14 mouse cellular contexts compared by ENCODE assay signal in genomic region chr19:5048138-5049056, GRCm38 (mm10). TPM values are rescaled to one million over a fixed set of nuclear protein-coding genes. Genes with fewer than 3 reads are reported as not detected.
DNase-seq lines count a peak whose midpoint lies in the region; TF ChIP-seq lines count a peak whose summit lies in the region.
"Had no signal": no experiment of that assay in that cellular context is flagged by ENCODE, and none has a peak within 500 bp of the region (broad histone marks: within the 10 kb centered on the region; RNA-seq: fewer than 3 reads in every experiment).

No protein-coding gene starts in this region.

- peaks cover 13% of the 10 kb centered on the region for H3K4me1 ChIP-seq in cortical plate, adult 2 months (ENCODE audit: control insufficient read depth, insufficient read depth, low read length)
- no peaks in the 10 kb centered on the region for H3K4me1 ChIP-seq in thymus, adult 2 months (replicated peaks; ENCODE audit: control insufficient read depth, insufficient read depth, low read length)

- H3K36me3 ChIP-seq in thymus, adult 2 months (ENCODE audit: control insufficient read depth, insufficient read depth, low read length): peaks cover 13% of the 10 kb centered on the region

- H3K27me3 ChIP-seq in thymus, adult 2 months (ENCODE audit: control insufficient read depth, insufficient read depth, low read length): no peaks in the 10 kb centered on the region; the same call in 1 of the 2 replicates

- peak overlapping the region; percentile 33 for H3K4me3 ChIP-seq in left cerebral cortex, adult 2 months
- peak overlapping the region; percentile 36 for H3K4me3 ChIP-seq in cortical plate, adult 2 months (ENCODE audit: insufficient read depth, low read length)
- H3K4me3 ChIP-seq in thymus, adult 2 months (ENCODE audit: control insufficient read depth, insufficient read depth, low read length): no peak overlapping the region
- H3K4me3 ChIP-seq: limb, embryonic 12.5 days; neural tube, embryonic 13.5 days had no signal

- intact Hi-C loops in left cerebral cortex, adult 2 months (cut with DNase I): no loop called here
- intact Hi-C loops in left cerebral cortex, postnatal 4 days (cut with DNase I): no loop called here
- intact Hi-C loops in left cerebral cortex, postnatal 36 days (cut with DNase I): no loop called here

- DNase-seq in cerebellum, adult 8-10 months: peak; percentile 27
- no peak for DNase-seq in cerebellum, adult 18-20 months
- DNase-seq in left cerebral cortex, adult 2 months (ENCODE audit: extremely low spot score in 1 of 2, low spot score in 2 of 2): peak in 1 of 2 experiments; percentile 77
- no peak for DNase-seq in left cerebral cortex, postnatal 4 days
- DNase-seq in left cerebral cortex, postnatal 36 days (ENCODE audit: low spot score in 2 of 2): peak; percentile 80 to 85
- DNase-seq in thymus, adult 2 months: no peak
- DNase-seq in spleen, postnatal 14 days (ENCODE audit: low spot score in 2 of 2): no peak
- DNase-seq: adrenal gland, adult 8-10 months; retina, postnatal 1 day; thymus, postnatal 14 days had no signal

- peak overlapping the region; percentile 96 for H3K27ac ChIP-seq in left cerebral cortex, adult 2 months
- H3K27ac ChIP-seq in cortical plate, adult 2 months (ENCODE audit: insufficient read depth, low read length): peak overlapping the region; percentile 96
- H3K27ac ChIP-seq in thymus, adult 2 months (ENCODE audit: control insufficient read depth, insufficient read depth, low read length): no peak overlapping the region
- H3K27ac ChIP-seq: hindbrain, embryonic 10.5 days; limb, embryonic 12.5 days; neural tube, embryonic 13.5 days had no signal

- TF ChIP-seq CTCF in left cerebral cortex, adult 2 months (IDR thresholded peaks at IDR 0.05): peak; percentile 49
- peak; percentile 33; the same call in 1 of the 2 replicates for TF ChIP-seq CTCF in cortical plate, adult 2 months (IDR thresholded peaks at IDR 0.05; ENCODE audit: extremely low read depth, insufficient read depth, low read length)
- TF ChIP-seq CTCF in thymus, adult 2 months (IDR thresholded peaks at IDR 0.05; ENCODE audit: borderline replicate concordance, control insufficient read depth, extremely low read depth, insufficient read depth, low read length, poor library complexity): no peak

- peak; percentile 50 for TF ChIP-seq POLR2A in cortical plate, adult 2 months (IDR thresholded peaks at IDR 0.05; ENCODE audit: extremely low read depth, insufficient read depth, low read length)
- no peak for TF ChIP-seq POLR2A in thymus, adult 2 months (IDR thresholded peaks at IDR 0.05; ENCODE audit: control insufficient read depth, extremely low read depth, insufficient read depth, low read length, poor library complexity)

- WGBS in thymus, adult 2 months: 95% methylated on average over 14 of the region's 14 CpGs

RNA-seq across cellular contexts. Expression of gene Rin1, which starts 1.9 kb away (rescaled TPM):
- 10 to 100 TPM; 94.6 to 95.9 TPM for total RNA-seq in left cerebral cortex, adult 2 months (2021)
- total RNA-seq in left cerebral cortex, postnatal 4 days (2021): 1 to 10 TPM; 3.9 to 7.1 TPM
- polyA plus RNA-seq in cortical plate, adult 2 months (2012; rRNA removed): 68.7 and 69.0 TPM in 2 replicates
- 10 to 100 TPM; 70.3 to 88.1 TPM for total RNA-seq in left cerebral cortex, postnatal 36 days (2021)
- 7.1 and 8.8 TPM in 2 replicates for polyA plus RNA-seq in thymus, adult 2 months (2012; rRNA removed)

RNA-seq across cellular contexts. Expression of gene Brms1, which starts 7.2 kb away (rescaled TPM):
- total RNA-seq in left cerebral cortex, adult 2 months (2021): 10 to 100 TPM; 26.9 to 28.8 TPM
- total RNA-seq in left cerebral cortex, postnatal 4 days (2021): 10 to 100 TPM; 14.5 to 15.5 TPM
- polyA plus RNA-seq in cortical plate, adult 2 months (2012; rRNA removed): 29.1 and 34.8 TPM in 2 replicates
- 10 to 100 TPM; 22.7 to 25.6 TPM for total RNA-seq in left cerebral cortex, postnatal 36 days (2021)
- 54.2 and 61.4 TPM in 2 replicates for polyA plus RNA-seq in thymus, adult 2 months (2012; rRNA removed)

RNA-seq across cellular contexts. Expression of gene AC124502.3, which starts 9.7 kb away (rescaled TPM):
- 1 to 10 TPM; 4.9 to 5.8 TPM for total RNA-seq in left cerebral cortex, adult 2 months (2021)
- total RNA-seq in left cerebral cortex, postnatal 4 days (2021): 1 to 10 TPM; 5.3 to 5.5 TPM
- polyA plus RNA-seq in cortical plate, adult 2 months (2012; rRNA removed): 4.8 and 6.8 TPM in 2 replicates
- 1 to 10 TPM; 4.6 to 6.1 TPM for total RNA-seq in left cerebral cortex, postnatal 36 days (2021)
- polyA plus RNA-seq in thymus, adult 2 months (2012; rRNA removed): 1.1 and 1.4 TPM in 2 replicates

RNA-seq across cellular contexts. Expression of gene B4gat1, which starts 9.8 kb away (rescaled TPM):
- total RNA-seq in left cerebral cortex, adult 2 months (2021): 100 to 1,000 TPM; 109 to 131 TPM
- total RNA-seq in left cerebral cortex, postnatal 4 days (2021): 10 to 100 TPM; 64.1 to 76.4 TPM
- polyA plus RNA-seq in cortical plate, adult 2 months (2012; rRNA removed): 106 and 111 TPM in 2 replicates
- total RNA-seq in left cerebral cortex, postnatal 36 days (2021): 100 to 1,000 TPM; 118 to 135 TPM
- 23.8 and 25.1 TPM in 2 replicates for polyA plus RNA-seq in thymus, adult 2 months (2012; rRNA removed)

RNA-seq across cellular contexts. Expression of gene Cd248, which starts 19.5 kb away (rescaled TPM):
- total RNA-seq in left cerebral cortex, adult 2 months (2021): 1 to 10 TPM; 4.3 to 5.4 TPM
- total RNA-seq in left cerebral cortex, postnatal 4 days (2021): 10 to 100 TPM; 14.2 TPM
- 5.8 and 6.3 TPM in 2 replicates for polyA plus RNA-seq in cortical plate, adult 2 months (2012; rRNA removed)
- total RNA-seq in left cerebral cortex, postnatal 36 days (2021): 1 to 10 TPM; 4.6 to 5.1 TPM
- 5.9 and 7.7 TPM in 2 replicates for polyA plus RNA-seq in thymus, adult 2 months (2012; rRNA removed)

Comparison
In these comparisons a context has a peak if more than half of its experiments do, and no peak if none do; other contexts are left out.
1. DNase-seq: peak in cerebellum, adult 8-10 months (single experiment) and left cerebral cortex, postnatal 36 days (2 of 2); none in cerebellum, adult 18-20 months (0 of 2), left cerebral cortex, postnatal 4 days (single experiment), thymus, adult 2 months (single experiment) and spleen, postnatal 14 days (0 of 2).
2. RNA of gene Rin1, which starts 1.9 kb away (total RNA-seq): 94.6 to 95.9 TPM in left cerebral cortex, adult 2 months and 70.3 to 88.1 TPM in left cerebral cortex, postnatal 36 days; 3.9 to 7.1 TPM in left cerebral cortex, postnatal 4 days; every median in the first group is over 4 times any median in the second.